Mouse (Mus musculus) hindbrain, embryonic 10.5 days (tissue): ENCODE measurements around the gene Selp. TPM values are rescaled to one million over a fixed set of nuclear protein-coding genes. Genes with fewer than 3 reads are reported as not detected.

Experiments
- DNase-seq: peaks from one replicate; pipeline ENCODE4 v3.0.0-alpha.2; 2017; ENCODE audit warnings: low spot score
- H3K27ac ChIP-seq: fragments of 300-500 bp; sonication (generic); 2 replicates; pipeline ENCODE4 v1.5.1; 2016; ENCODE audit warnings: mild to moderate bottlenecking, moderate library complexity
- H3K27me3 ChIP-seq: fragments of 300-500 bp; sonication (generic); 2 replicates; pipeline ENCODE4 v1.6.1; 2016; ENCODE audit warnings: mild to moderate bottlenecking; ENCODE audit not compliant: poor library complexity, insufficient read depth, severe bottlenecking
- H3K36me3 ChIP-seq: fragments of 300-500 bp; sonication (generic); 2 replicates; pipeline ENCODE4 v1.6.1; 2016; ENCODE audit warnings: mild to moderate bottlenecking, moderate library complexity
- H3K4me1 ChIP-seq: fragments of 300-500 bp; sonication (generic); replicated peaks from 2 replicates; pipeline ENCODE4 v1.6.1; 2016; ENCODE audit warnings: mild to moderate bottlenecking
- H3K4me3 ChIP-seq: fragments of 300-500 bp; sonication (generic); 2 replicates; pipeline ENCODE4 v1.5.1; 2016; ENCODE audit warnings: mild to moderate bottlenecking, moderate library complexity
- H3K9me3 ChIP-seq: fragments of 300-500 bp; sonication (generic); 2 replicates; pipeline ENCODE4 v1.6.1; 2016; ENCODE audit warnings: mild to moderate bottlenecking, moderate library complexity
- WGBS: fragments of 180-500 bp; shearing (Covaris S2); methylation state at CpG from one replicate; pipeline ENCODE4 v1.1.7; 2016; 5-methylcytosine and 5-hydroxymethylcytosine counted together
- polyA plus RNA-seq: library from polyadenylated mRNA; unstranded; fragments of >200 nt; fragmentation: Nextera tagmentation; extraction: Ambion mirVana; gene quantifications from 2 replicates; pipeline ENCODE4 v1.2.1, GENCODE M21; 2016

Gene Selp
- polyA plus RNA-seq, result not detected in 2 replicates

GRCm38 (mm10) chr1:164114947-164115493 is at the start of gene Selp:
Selp (plus strand) TSS chr1:164115264.
- WGBS, result 80% methylated on average over 8 of the region's 8 CpGs
- no peaks in the 10 kb centered on the region for H3K27me3 ChIP-seq
- no peaks in the 10 kb centered on the region for H3K4me1 ChIP-seq
- no peak within 1 kb of the TSS for H3K4me3 ChIP-seq
- H3K27ac ChIP-seq, result no peak within 1 kb of the TSS
- no peaks in the 10 kb centered on the region for H3K36me3 ChIP-seq
- no peaks in the 10 kb centered on the region for H3K9me3 ChIP-seq
- DNase-seq, result no peak

GRCm38 (mm10) chr1:164069261-164069660 is 45.8 kb upstream of the Selp start:
- H3K36me3 ChIP-seq, result no peaks in the 10 kb centered on the region

GRCm38 (mm10) chr1:164070461-164070860 is 44.6 kb upstream of the Selp start:
- Histone ChIP-seq H3K27ac (no peak overlapping the region), H3K9me3 (no peaks in the 10 kb centered on the region), H3K4me1 (no peaks in the 10 kb centered on the region), H3K36me3 (no peaks in the 10 kb centered on the region), H3K4me3 (no peak overlapping the region), H3K27me3 (no peaks in the 10 kb centered on the region)
- 88% methylated on average over 4 of the region's 4 CpGs for WGBS
- no peak for DNase-seq

More at GRCm38 (mm10) chr1:164069261-164069660, 45.8 kb upstream of the Selp start:
- DNase-seq, result no peak
- Histone ChIP-seq H3K27ac (no peak overlapping the region), H3K9me3 (no peaks in the 10 kb centered on the region), H3K4me1 (no peaks in the 10 kb centered on the region), H3K27me3 (no peaks in the 10 kb centered on the region), H3K4me3 (no peak overlapping the region)

- no peaks in the 10 kb centered on the region for H3K27me3 ChIP-seq
- H3K36me3 ChIP-seq, result no peaks in the 10 kb centered on the region
- H3K4me3 ChIP-seq, result no peak overlapping the region
- H3K4me1 ChIP-seq, result no peaks in the 10 kb centered on the region
- DNase-seq, result no peak
- WGBS, result 91% methylated on average over 7 of the region's 7 CpGs
- no peak overlapping the region for H3K27ac ChIP-seq
- no peaks in the 10 kb centered on the region for H3K9me3 ChIP-seq
Measured at GRCm38 (mm10) chr1:164071111-164071510, 44.0 kb upstream of the Selp start.

- H3K4me3 ChIP-seq, result no peak overlapping the region
Measured at GRCm38 (mm10) chr1:164072001-164072400, 43.1 kb upstream of the Selp start.

GRCm38 (mm10) chr1:164073091-164073490 is 42.0 kb upstream of the Selp start:
- Histone ChIP-seq H3K27ac (no peak overlapping the region), H3K4me1 (no peaks in the 10 kb centered on the region), H3K4me3 (no peak overlapping the region), H3K9me3 (no peaks in the 10 kb centered on the region), H3K36me3 (no peaks in the 10 kb centered on the region), H3K27me3 (no peaks in the 10 kb centered on the region)
- DNase-seq, result no peak
- WGBS, result 89% methylated on average over 9 of the region's 9 CpGs

More at GRCm38 (mm10) chr1:164072001-164072400, 43.1 kb upstream of the Selp start:
- Histone ChIP-seq H3K36me3 (no peaks in the 10 kb centered on the region), H3K27me3 (no peaks in the 10 kb centered on the region), H3K27ac (no peak overlapping the region), H3K9me3 (no peaks in the 10 kb centered on the region), H3K4me1 (no peaks in the 10 kb centered on the region)
- 86% methylated on average over 4 of the region's 4 CpGs for WGBS
- no peak for DNase-seq

GRCm38 (mm10) chr1:164073803-164074202 is 41.3 kb upstream of the Selp start:
- Histone ChIP-seq H3K27ac (no peak overlapping the region), H3K27me3 (no peaks in the 10 kb centered on the region), H3K4me1 (no peaks in the 10 kb centered on the region), H3K4me3 (no peak overlapping the region), H3K9me3 (no peaks in the 10 kb centered on the region), H3K36me3 (no peaks in the 10 kb centered on the region)
- 89% methylated on average over 7 of the region's 7 CpGs for WGBS
- DNase-seq, result no peak

- no peaks in the 10 kb centered on the region for H3K9me3 ChIP-seq
- DNase-seq, result no peak
- H3K4me3 ChIP-seq, result no peak overlapping the region
- no peak overlapping the region for H3K27ac ChIP-seq
- no peaks in the 10 kb centered on the region for H3K36me3 ChIP-seq
- H3K4me1 ChIP-seq, result no peaks in the 10 kb centered on the region
- 93% methylated on average over 2 of the region's 2 CpGs for WGBS
- H3K27me3 ChIP-seq, result no peaks in the 10 kb centered on the region
Measured at GRCm38 (mm10) chr1:164074606-164075140, 40.4 kb upstream of the Selp start.

GRCm38 (mm10) chr1:164075416-164075815 is 39.6 kb upstream of the Selp start:
- Histone ChIP-seq H3K36me3 (no peaks in the 10 kb centered on the region), H3K27ac (no peak overlapping the region), H3K27me3 (no peaks in the 10 kb centered on the region), H3K4me1 (no peaks in the 10 kb centered on the region), H3K4me3 (no peak overlapping the region), H3K9me3 (no peaks in the 10 kb centered on the region)
- DNase-seq, result no peak
- WGBS, result 100% methylated on average over 1 of the region's 1 CpGs

GRCm38 (mm10) chr1:164076441-164076840 is 38.6 kb upstream of the Selp start:
- WGBS, result 67% methylated on average over 1 of the region's 1 CpGs
- Histone ChIP-seq H3K36me3 (no peaks in the 10 kb centered on the region), H3K27me3 (no peaks in the 10 kb centered on the region)

GRCm38 (mm10) chr1:164077031-164077430 is 38.0 kb upstream of the Selp start:
- Histone ChIP-seq H3K27ac (no peak overlapping the region), H3K4me3 (no peak overlapping the region), H3K4me1 (no peaks in the 10 kb centered on the region), H3K36me3 (no peaks in the 10 kb centered on the region), H3K9me3 (no peaks in the 10 kb centered on the region), H3K27me3 (no peaks in the 10 kb centered on the region)
- no peak for DNase-seq
- 89% methylated on average over 3 of the region's 3 CpGs for WGBS

More at GRCm38 (mm10) chr1:164076441-164076840, 38.6 kb upstream of the Selp start:
- Histone ChIP-seq H3K9me3 (no peaks in the 10 kb centered on the region), H3K4me3 (no peak overlapping the region), H3K27ac (no peak overlapping the region), H3K4me1 (no peaks in the 10 kb centered on the region)
- DNase-seq, result no peak

GRCm38 (mm10) chr1:164078323-164078741 is 36.7 kb upstream of the Selp start:
- Histone ChIP-seq H3K9me3 (no peaks in the 10 kb centered on the region), H3K27me3 (no peaks in the 10 kb centered on the region), H3K36me3 (no peaks in the 10 kb centered on the region), H3K4me1 (no peaks in the 10 kb centered on the region), H3K4me3 (no peak overlapping the region), H3K27ac (no peak overlapping the region)
- 88% methylated on average over 4 of the region's 4 CpGs for WGBS
- DNase-seq, result no peak

GRCm38 (mm10) chr1:164079091-164079490 is 36.0 kb upstream of the Selp start:
- Histone ChIP-seq H3K27me3 (no peaks in the 10 kb centered on the region), H3K27ac (no peak overlapping the region), H3K4me3 (no peak overlapping the region), H3K4me1 (no peaks in the 10 kb centered on the region), H3K36me3 (no peaks in the 10 kb centered on the region), H3K9me3 (no peaks in the 10 kb centered on the region)
- no peak for DNase-seq
- WGBS, result 88% methylated on average over 11 of the region's 11 CpGs

- Histone ChIP-seq H3K36me3 (no peaks in the 10 kb centered on the region), H3K27me3 (no peaks in the 10 kb centered on the region), H3K9me3 (no peaks in the 10 kb centered on the region), H3K27ac (no peak overlapping the region), H3K4me3 (no peak overlapping the region), H3K4me1 (no peaks in the 10 kb centered on the region)
- no peak for DNase-seq
- 89% methylated on average over 4 of the region's 4 CpGs for WGBS
Measured at GRCm38 (mm10) chr1:164083046-164083445, 32.0 kb upstream of the Selp start.
